Mouse (Mus musculus): ENCODE results near the gene Rap1b.

Rap1b gene

GRCm38 (mm10) chr10:117782491-117783260 lies 63.2 kb downstream of the Rap1b start:
- no peak for DNase-seq

- no peak for DNase-seq
These were observed 63.8 kb downstream of the Rap1b start for GRCm38 (mm10) chr10:117782056-117782455.

- no peak for DNase-seq
These were observed 64.7 kb downstream of the Rap1b start for GRCm38 (mm10) chr10:117781021-117781725.

GRCm38 (mm10) chr10:117780306-117780911 lies 65.4 kb downstream of the Rap1b start:
- no peak for DNase-seq

GRCm38 (mm10) chr10:117779581-117780305 lies 66.1 kb downstream of the Rap1b start:
- no peak for DNase-seq

GRCm38 (mm10) chr10:117778951-117779350 lies 66.9 kb downstream of the Rap1b start:
- DNase-seq, result no peak

GRCm38 (mm10) chr10:117778328-117778910 lies 67.4 kb downstream of the Rap1b start:
- DNase-seq, result no peak

- no peak for DNase-seq
These were observed 68.1 kb downstream of the Rap1b start for GRCm38 (mm10) chr10:117777501-117778327.

- no peak for DNase-seq
These were observed 68.7 kb downstream of the Rap1b start for GRCm38 (mm10) chr10:117777103-117777470.

GRCm38 (mm10) chr10:117776281-117777102 lies 69.3 kb downstream of the Rap1b start:
- DNase-seq, result no peak

GRCm38 (mm10) chr10:117775401-117776144 lies 70.3 kb downstream of the Rap1b start:
- no peak for DNase-seq

GRCm38 (mm10) chr10:117774817-117775120 lies 71.1 kb downstream of the Rap1b start:
- no peak for DNase-seq

GRCm38 (mm10) chr10:117774011-117774816 lies 71.6 kb downstream of the Rap1b start:
- DNase-seq, result no peak

GRCm38 (mm10) chr10:117773106-117773720 lies 72.6 kb downstream of the Rap1b start:
- DNase-seq, result no peak

GRCm38 (mm10) chr10:117772364-117773105 lies 73.3 kb downstream of the Rap1b start:
- DNase-seq, result no peak

- no peak for DNase-seq
These were observed 74.7 kb downstream of the Rap1b start for GRCm38 (mm10) chr10:117771131-117771510.

GRCm38 (mm10) chr10:117770286-117771130 lies 75.3 kb downstream of the Rap1b start:
- DNase-seq, result no peak

All from kidney, postnatal 25 days (tissue).